Mouse (Mus musculus) liver, embryonic 14.5 days (tissue): ENCODE data around the gene Rnf152. TPM values are rescaled to one million over a fixed set of nuclear protein-coding genes. Genes with fewer than 3 reads are reported as not detected.

Experiments used
- ATAC-seq: fragments of 200-750 bp; cut with Nextera tagmentation; 2 replicates; pipeline ENCODE4 v1.8.0; 2017; ENCODE audit warnings: moderate number of reproducible peaks, mild to moderate bottlenecking, moderate library complexity; ENCODE audit not compliant: insufficient read depth
- DNase-seq, 3 experiments: peaks; one replicate each; pipeline ENCODE4 v3.0.0-alpha.2; 2012 to 2013; ENCODE audit warnings: low read depth in 3 of 3, low spot score in 3 of 3
- H3K27ac ChIP-seq: fragments of 300-500 bp; sonication (generic); 2 replicates; pipeline ENCODE4 v1.5.1; 2014; ENCODE audit warnings: moderate library complexity, mild to moderate bottlenecking, control low read depth, inconsistent platforms
- H3K27me3 ChIP-seq: fragments of 300-500 bp; sonication (generic); 2 replicates; pipeline ENCODE4 v1.6.1; 2014; ENCODE audit warnings: mild to moderate bottlenecking, low read length, moderate library complexity; ENCODE audit not compliant: control insufficient read depth, insufficient read depth
- H3K36me3 ChIP-seq: fragments of 300-500 bp; sonication (generic); replicated peaks from 2 replicates; pipeline ENCODE4 v1.6.1; 2014; ENCODE audit warnings: low read depth; ENCODE audit not compliant: control insufficient read depth, insufficient read depth
- H3K4me1 ChIP-seq, 2 experiments: fragments of 200-500 bp in 1 of 2; fragments of 300-500 bp in 1 of 2; sonication (generic) in 1 of 2; replicated peaks; 2 replicates each; pipeline ENCODE4 v1.6.1; 2012 to 2014; ENCODE audit warnings: antibody characterized with exemption in 1 of 2, inconsistent platforms in 1 of 2, low read length in 1 of 2; ENCODE audit not compliant: control insufficient read depth in 2 of 2, insufficient read depth in 2 of 2
- H3K4me2 ChIP-seq: fragments of 300-500 bp; sonication (generic); 2 replicates; pipeline ENCODE4 v1.6.1; 2014; ENCODE audit warnings: low read depth, mild to moderate bottlenecking, control low read depth, moderate library complexity
- H3K4me3 ChIP-seq, 2 experiments: fragments of 200-500 bp in 1 of 2; fragments of 300-500 bp in 1 of 2; sonication (generic) in 1 of 2; 2 replicates each; pipeline ENCODE4 v1.5.1; 2012 to 2014; ENCODE audit warnings: low read depth in 2 of 2, low read length in 2 of 2, mild to moderate bottlenecking in 2 of 2, control low read depth in 1 of 2, inconsistent platforms in 1 of 2, moderate library complexity in 1 of 2; ENCODE audit not compliant: insufficient read depth in 1 of 2
- H3K9ac ChIP-seq: fragments of 300-500 bp; sonication (generic); replicated peaks from 2 replicates; pipeline ENCODE4 v1.6.1; 2014; ENCODE audit warnings: mild to moderate bottlenecking, control low read depth, moderate library complexity
- H3K9me3 ChIP-seq: fragments of 300-500 bp; sonication (generic); 2 replicates; pipeline ENCODE4 v1.6.1; 2016; ENCODE audit warnings: low read length, mixed read lengths; ENCODE audit not compliant: control insufficient read depth
- CTCF ChIP-seq: IDR thresholded peaks from 2 replicates; pipeline ENCODE4 v1.5.1; 2016; ENCODE audit warnings: antibody characterized with exemption, low read depth, control low read depth
- EP300 ChIP-seq: IDR thresholded peaks from 2 replicates; pipeline ENCODE4 v1.6.1; 2016; ENCODE audit warnings: antibody characterized with exemption, low read depth
- polyA plus RNA-seq, 2 experiments: library from polyadenylated mRNA; depleted of rRNA in 1 of 2; stranded (reverse) in 1 of 2; unstranded in 1 of 2; fragments of >200 nt; fragmentation: Nextera tagmentation in 1 of 2; extraction: Ambion mirVana in 1 of 2; gene quantifications; 2 replicates each; pipeline versions ENCODE4 v1.2.1 to v1.2.3; 2012 to 2014

The Rnf152 gene
- polyA plus RNA-seq, 2 experiments = 0.05 to 0.08 TPM

DNA sequence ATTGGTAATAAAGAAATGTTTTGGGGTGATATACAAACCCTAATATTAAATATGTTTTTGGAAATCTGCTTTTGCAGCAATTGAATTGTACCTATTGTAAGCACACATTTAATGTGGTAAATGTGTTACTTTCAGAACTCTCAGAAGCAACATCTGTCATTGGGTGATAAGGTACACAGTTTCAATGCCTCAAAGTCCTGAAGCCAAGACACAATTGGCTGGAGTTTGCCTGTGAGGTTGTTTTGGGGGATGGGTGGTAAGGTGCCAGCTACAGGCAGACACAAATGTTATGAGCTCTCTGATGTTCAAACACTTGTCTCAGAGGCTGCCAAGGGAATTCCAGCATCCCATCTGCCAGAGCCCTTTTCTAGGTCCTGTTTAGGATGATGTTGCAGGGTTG is 116.3 kb downstream of the Rnf152 start:
- no peak for TF ChIP-seq EP300
- no peak for TF ChIP-seq CTCF
- Histone ChIP-seq H3K4me2 (no peak overlapping the region), H3K4me1 (no peaks in the 10 kb centered on the region), H3K9ac (no peak overlapping the region), H3K27me3 (no peaks in the 10 kb centered on the region), H3K27ac (no peak overlapping the region), H3K36me3 (no peaks in the 10 kb centered on the region), H3K9me3 (no peaks in the 10 kb centered on the region), H3K4me3 (no peak overlapping the region)
- no peak for ATAC-seq
- no peak for DNase-seq
